Mouse (Mus musculus) heart, adult 11 months (tissue): ENCODE measurements around the gene Lhx8.

Experiments
- DNase-seq: peaks from one replicate; pipeline ENCODE4 v3.0.0; 2022

Lhx8 gene

DNA sequence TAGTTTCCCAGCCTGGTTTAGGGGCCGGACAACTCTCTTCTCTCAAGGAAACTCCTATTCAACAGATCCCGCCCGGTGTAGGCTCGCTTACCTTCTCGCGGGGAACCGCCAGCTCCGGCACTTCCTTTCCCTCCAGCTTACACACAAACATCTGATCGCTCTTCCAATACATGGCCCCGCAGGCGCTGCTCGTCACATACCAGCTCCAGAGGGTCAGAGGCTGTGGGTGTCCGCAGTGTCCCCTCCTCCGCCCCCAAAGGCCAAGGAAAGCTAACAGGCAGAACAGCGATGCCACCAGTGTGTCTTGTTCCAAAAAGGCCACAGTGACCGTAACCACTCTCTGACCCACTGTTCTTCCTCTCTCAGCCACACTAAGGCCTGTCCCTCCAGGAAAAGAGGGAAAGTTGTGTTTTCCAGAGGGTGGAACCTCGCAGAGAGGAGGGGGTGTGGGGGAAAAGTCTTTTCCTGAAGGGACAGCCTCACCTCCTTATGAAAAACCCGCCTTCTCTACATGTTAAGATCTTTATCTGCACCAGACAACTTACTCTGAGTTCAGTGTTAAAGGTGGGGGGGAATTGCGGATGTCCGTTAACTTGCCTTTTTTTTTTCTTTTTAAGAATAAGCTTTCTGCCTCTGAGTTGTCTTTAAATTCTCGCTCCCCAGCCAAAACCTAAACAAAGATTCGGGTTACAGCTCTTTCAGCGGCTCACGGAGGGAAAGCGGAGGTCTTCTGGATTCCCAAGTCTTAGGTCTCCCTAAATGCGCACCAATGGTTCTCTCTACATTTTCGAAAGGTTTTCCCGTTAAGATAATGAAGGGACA lies at the start of gene Lhx8:
Gene Lhx8, minus strand, starts transcription at position 479 of the 822 bp plus-strand sequence.
- DNase-seq, result peak; percentile 75

DNA sequence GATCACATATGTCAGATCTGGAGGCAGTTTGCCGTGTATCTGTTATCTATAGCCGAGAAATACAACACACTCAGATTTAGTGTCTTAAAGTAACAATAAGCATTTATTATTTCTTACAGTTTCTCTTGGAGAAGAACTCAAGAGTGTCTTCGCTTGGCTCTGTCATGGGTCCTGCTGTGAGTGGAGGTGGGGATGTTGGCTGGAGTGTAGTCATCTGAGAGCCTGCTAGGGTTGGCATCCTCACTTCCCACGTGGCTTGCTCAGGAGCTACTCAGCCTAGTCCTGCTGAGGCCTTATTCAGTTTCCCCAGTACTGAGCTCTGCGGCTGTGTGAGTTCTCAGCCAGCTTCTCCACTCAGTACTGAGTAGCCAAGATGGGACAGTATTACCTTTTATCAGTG lies 43.1 kb upstream of the Lhx8 start:
- DNase-seq, result peak; percentile 27

- peak; percentile 77 for DNase-seq
These were observed 42.2 kb upstream of the Lhx8 start for GRCm38 (mm10) chr3:154372688-154373087.

DNA sequence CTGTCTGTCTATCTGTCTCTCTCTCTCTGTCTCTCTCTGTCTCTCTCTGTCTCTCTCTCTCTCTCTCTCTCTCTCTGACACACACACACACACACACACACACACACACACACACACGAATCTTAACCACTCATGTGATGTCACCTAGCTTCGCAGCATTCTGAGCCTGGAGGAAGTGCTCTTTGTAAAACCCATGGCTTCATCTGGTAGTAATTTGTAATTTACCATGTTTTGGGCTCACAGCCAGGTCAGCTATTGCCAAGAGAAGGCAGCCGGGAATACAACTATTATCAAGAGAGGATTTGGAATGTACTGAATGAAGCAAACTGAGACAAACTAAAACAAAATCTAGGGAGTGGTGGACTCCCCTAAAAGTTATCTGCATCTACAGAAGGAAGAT lies 36.9 kb upstream of the Lhx8 start:
- DNase-seq, result no peak

DNA sequence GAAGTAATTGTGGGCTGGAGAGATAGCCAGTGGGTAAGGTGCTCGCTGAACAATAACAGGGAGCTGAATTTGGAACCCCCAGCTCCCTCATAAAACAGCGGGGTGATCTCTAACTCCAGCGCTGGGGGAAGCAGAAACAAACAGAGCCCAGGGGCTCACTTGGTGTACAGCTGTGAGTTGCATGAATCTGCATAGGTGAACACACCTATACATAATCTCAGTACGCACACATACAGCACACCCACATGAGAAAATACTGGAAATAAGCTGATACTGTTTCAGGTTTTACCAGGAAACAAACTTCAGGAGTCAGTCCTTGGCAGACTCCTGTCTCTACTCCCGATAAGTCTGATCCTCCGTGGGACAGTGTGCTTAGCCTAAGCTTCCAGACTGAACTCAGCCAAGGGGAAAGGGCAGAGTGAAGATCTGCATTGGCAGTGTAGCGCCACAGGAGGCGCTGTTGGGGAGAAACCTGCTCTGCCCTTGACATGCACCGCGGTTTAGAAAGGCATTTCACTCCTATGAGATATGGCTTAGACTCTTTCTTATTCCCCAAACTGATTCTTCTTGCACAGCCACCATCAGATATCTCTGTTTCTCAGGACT lies 34.2 kb upstream of the Lhx8 start:
- no peak for DNase-seq

GRCm38 (mm10) chr3:154363507-154363906 lies 33.0 kb upstream of the Lhx8 start:
- DNase-seq, result no peak

- DNase-seq, result no peak
These were observed 28.8 kb upstream of the Lhx8 start for GRCm38 (mm10) chr3:154359231-154359630.

DNA sequence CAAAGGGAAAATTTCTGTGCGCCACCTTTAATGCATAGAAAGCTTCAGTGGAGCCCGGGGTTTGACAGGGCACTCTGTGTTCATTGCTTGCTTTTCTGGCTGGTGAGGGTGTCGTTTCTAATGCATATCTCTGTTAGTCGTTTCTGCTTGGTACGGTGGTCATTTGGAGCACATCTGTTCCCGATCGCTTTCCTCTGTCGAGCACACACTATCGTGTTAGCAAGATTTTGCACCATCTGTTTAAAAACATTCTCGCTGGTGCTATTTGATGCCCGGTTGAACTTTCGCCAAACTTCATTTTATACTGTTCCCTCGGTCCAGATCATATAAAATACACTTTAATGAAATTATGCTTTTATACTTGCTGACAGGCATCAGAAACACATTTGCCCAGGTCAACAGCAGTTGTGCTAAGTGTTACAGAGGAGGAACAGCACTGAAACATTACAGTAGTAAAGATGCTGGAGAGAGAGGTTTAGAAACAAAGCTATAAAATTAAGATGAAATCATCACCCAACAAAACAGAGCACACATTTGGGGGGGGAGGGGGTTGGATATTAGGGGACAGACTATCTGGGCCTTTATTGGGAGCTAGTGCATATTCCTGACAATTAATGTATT lies 9.9 kb upstream of the Lhx8 start:
- DNase-seq, result peak; percentile 27

- DNase-seq, result peak; percentile 41
These were observed 9.3 kb upstream of the Lhx8 start for GRCm38 (mm10) chr3:154339649-154340260.

GRCm38 (mm10) chr3:154334806-154335205 lies 4.3 kb upstream of the Lhx8 start:
- DNase-seq, result peak; percentile 81

DNA sequence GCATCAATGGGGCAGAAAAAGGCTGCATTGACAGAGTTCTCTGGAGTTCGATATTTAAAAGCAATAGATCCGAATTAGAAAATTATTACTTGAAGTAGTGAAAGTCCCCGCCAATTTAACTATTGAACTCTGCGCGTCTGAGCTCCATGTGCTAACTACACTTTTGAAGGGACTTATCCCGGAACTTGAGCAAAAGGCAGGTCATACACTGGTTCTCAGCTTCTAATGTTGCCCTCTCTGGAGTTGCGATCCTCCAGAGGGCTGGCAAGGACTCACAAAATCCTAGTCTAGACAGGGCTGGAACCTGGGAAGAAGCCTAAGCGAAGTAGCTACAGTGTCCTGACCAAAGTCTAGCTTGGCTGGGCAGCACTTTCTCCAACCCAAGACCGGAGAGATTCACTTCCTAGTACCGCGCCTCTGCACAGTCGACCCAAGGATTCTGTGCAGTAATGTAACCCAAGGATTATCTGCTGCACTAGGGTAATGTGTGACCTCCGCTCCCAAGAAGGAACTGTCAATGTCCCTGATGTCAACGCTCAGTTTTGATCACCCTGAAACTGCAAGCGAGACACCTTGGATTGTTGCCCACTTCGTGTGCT lies 3.0 kb upstream of the Lhx8 start:
- DNase-seq, result peak; percentile 66

DNA sequence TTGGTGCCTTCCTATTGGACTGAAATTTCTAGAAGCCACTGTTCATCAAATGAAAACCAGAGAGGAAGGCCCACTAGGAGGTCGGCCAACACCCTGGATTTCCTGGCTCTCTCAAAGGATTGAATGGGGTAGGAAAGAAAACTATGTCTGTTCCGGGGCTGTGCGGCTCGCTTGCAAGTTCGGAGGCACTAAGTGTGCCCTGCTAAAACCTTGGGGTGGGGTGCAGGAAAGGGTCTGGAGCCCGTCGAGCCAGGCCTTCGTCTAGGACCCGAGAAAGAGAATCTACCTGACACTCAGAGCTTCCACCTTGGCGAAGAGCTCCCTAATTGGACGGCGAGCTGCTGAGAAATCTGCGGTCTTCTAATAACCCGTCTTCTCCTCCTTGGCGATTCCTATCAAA lies 2.5 kb upstream of the Lhx8 start:
- peak; percentile 86 for DNase-seq

- peak; percentile 87 for DNase-seq
These were observed 1.7 kb upstream of the Lhx8 start for GRCm38 (mm10) chr3:154332213-154332530.

DNA sequence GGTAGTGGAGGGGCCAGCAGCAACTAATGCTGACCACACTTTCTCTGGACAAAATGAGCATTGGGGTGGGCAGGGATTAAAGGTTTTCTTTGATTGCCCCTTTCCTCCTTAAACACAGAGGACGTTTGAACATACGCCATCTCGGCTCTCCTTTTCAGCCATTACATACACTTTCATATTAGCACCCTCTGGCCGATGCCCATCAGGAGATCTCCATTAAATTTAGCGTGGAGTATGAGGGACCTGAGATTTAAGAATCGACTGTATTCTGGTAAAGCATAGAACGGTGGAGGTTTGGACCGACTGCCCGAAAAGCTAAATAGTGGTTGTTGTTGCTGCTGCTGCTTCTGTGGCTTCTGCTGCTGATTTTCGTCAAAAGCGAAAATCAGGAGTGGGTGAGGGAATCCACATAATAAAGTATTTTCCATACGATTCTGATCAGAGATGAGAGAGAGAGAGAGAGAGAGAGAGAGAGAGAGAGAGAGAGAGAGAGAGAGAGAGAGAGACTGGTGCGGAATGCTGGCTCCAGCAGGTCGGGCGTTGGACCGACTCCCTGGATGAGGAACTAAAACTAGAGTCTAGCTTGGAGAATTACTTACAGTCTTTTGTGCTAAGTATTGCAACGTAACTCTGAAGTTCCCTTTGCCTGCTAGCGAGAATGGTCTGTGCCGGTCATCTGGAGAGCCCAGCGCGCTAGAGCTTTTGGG lies 1.2 kb upstream of the Lhx8 start:
- peak; percentile 17 for DNase-seq

- DNase-seq, result no peak
These were observed 513 bp upstream of the Lhx8 start for GRCm38 (mm10) chr3:154331003-154331340.

DNA sequence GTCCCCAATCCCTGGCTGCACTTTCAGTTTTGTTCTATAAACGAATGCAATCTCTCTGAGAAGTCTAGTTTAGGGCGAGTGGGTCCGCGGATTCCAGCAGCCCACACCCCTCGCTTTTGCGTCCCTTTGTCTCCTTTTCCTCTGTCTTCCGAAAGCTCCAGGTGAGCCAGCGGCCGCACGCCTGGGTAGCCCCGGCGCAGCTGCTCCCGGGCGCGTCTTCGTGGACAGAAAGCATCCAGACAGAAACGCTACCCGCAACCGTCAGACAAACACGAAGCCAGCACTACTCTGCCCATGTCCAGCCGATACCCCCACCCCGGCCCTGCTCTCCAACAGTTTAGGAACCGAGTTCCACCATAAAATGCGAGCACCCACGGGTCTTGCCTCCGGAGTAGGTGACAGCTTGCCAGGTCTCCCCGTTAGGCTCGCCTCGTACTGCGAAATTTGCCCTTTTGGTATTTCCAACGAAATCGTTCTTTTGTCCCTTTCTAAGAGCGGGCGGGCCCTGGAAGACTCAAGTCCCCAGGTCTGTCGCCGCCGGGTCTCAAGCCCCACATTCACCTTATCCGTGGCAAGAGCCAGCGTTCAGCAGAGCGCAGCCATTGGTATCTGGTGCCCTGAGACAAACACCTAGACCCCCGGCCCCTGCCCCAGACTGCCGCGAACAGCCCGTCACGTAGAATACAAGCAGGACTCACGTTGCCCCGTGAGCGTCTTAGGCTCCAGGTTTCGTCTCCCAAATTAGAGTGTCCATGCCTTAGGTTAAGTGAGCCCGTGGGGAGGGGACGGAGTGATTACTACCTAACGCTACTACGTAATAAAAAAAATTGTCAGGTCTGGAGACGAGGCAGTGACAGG lies 907 bp downstream of the Lhx8 start:
- DNase-seq, result peak; percentile 89

DNA sequence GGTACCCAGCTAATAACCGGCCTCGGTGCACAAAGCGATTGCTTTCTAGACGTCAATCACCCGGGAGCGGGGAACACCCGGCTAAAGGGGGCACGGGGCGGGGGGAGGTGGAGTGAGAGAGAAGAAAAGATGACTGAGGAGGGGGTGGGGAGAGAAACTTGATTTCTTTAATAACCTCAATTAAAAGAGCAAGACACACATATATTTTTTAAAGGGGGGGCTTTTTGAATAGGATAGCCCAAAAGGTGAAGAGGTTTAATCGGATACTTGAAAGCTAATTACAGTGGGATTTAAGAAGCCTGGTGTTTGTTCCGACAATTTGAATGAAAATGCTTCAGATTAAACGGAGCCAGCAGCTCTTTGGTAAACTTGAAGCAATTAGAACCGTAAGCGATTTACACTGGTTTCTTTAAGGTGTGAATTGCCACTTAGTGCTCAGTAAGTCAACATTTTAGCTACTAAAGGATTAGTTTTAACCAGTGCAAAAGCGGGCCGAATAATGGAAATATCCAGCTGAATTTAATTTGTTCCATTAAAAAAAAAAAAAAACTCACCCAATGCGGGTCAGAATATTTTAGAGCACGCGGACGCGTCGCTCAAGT lies 1.6 kb downstream of the Lhx8 start:
- DNase-seq, result no peak

DNA sequence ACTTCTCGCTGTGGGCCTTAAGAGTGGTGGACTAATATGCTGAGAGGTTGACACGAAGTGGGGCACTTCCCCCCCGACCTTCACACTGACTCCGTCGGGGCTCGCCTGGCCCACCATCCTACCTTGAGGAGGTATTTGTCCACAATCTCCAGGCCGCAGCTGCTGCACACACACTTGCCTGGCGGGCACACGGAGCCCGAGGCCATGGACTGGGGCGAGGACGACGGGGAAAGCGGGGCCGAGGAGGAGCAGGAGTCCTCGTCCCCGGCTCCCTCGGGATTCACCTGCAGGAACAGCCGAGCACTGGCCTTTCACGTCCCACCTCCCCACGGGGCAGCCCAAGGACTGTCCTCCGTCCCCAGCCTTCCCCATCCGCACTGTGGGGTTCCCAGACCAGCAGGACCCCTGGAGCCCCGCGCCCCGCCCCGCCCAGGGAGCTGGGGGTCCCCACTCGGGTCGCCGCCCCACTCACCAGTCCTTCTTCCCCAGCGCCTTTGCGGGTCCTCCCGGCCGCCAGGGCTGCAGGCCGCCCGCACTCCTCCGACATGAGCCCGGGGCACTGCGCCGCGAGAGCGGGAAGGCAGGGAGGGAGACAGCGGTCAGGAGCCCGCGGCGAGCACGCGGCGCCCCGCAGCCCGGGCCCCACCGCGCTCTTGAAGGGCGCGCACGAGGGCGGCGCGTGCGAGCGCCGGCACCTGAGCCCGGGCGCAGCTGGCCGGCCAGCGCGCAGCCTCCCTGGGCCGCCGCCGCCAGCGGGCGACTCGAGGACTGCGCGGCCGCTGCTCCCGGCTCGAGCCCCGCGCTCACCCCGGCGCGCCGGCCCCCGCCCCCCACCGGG lies 2.4 kb downstream of the Lhx8 start:
- DNase-seq, result peak; percentile 81

DNA sequence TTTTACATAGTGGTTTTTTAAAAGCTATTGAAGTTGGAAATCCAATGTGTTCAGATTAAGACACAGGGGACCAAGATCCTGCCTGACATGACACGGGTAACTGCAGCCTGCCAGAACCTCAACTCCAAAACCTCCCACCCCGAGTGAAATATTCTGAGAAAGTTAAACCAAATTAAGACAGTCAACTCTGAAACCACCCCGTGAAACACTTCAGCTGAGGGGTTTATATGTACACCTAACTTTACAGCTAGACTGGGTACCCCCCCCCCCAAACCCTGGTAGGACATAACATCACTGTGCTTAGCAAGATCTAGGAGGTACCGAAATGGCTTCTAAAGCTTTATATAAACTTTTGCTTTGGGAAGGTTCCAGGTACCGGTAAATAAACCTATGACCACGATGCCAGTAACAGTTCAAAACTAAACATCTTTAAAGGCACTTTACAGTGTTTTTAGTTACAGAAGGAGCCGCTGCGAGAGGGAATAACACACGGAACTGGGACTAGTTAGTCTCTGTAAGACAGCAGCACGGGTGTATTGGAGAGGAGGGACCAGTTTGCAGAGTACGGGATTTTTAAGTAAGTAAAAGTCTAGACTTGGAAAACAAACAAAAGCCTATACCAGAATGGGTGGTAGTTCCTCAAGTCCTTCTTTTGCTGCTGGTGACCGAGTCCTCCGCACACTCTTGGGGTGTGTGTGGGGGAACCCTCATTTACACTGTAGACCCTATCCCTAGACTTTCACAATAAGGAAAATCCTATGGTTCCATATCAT lies 3.2 kb downstream of the Lhx8 start:
- peak; percentile 33 for DNase-seq
